Mouse (Mus musculus) heart, embryonic 13.5 days (tissue): Measurements from ENCODE around the gene Scgb1c1. TPM values are rescaled to one million over a fixed set of nuclear protein-coding genes. Genes with fewer than 3 reads are reported as not detected.
A peak's percentile ranks its signal among the peaks of the same experiment; 100 is the strongest.

Experiments
- ATAC-seq: fragments of 200-750 bp; cut with Nextera tagmentation; 2 replicates; pipeline ENCODE4 v1.8.0; 2017; ENCODE audit warnings: moderate TSS enrichment; ENCODE audit not compliant: insufficient number of reproducible peaks, low FRiP score, low TSS enrichment; ENCODE audit errors: extremely low read depth
- H3K27ac ChIP-seq: fragments of 300-500 bp; sonication (generic); replicated peaks from 2 replicates; pipeline ENCODE4 v1.5.1; 2015; ENCODE audit warnings: moderate library complexity, mild to moderate bottlenecking, inconsistent platforms
- H3K27me3 ChIP-seq: fragments of 300-500 bp; sonication (generic); replicated peaks from 2 replicates; pipeline ENCODE4 v1.6.1; 2015; ENCODE audit warnings: mild to moderate bottlenecking, inconsistent platforms
- H3K36me3 ChIP-seq: fragments of 300-500 bp; sonication (generic); 2 replicates; pipeline ENCODE4 v1.6.1; 2015; ENCODE audit warnings: mild to moderate bottlenecking, inconsistent platforms
- H3K4me1 ChIP-seq: fragments of 300-500 bp; sonication (generic); 2 replicates; pipeline ENCODE4 v1.6.1; 2015; ENCODE audit warnings: inconsistent platforms
- H3K4me2 ChIP-seq: fragments of 300-500 bp; sonication (generic); 2 replicates; pipeline ENCODE4 v1.6.1; 2015; ENCODE audit warnings: inconsistent platforms, mild to moderate bottlenecking, moderate library complexity
- H3K4me3 ChIP-seq: fragments of 300-500 bp; sonication (generic); 2 replicates; pipeline ENCODE4 v1.5.1; 2015; ENCODE audit warnings: moderate library complexity, mild to moderate bottlenecking, inconsistent platforms
- H3K9ac ChIP-seq: fragments of 300-500 bp; sonication (generic); 2 replicates; pipeline ENCODE4 v1.6.1; 2015; ENCODE audit warnings: inconsistent platforms, mild to moderate bottlenecking, moderate library complexity
- H3K9me3 ChIP-seq: fragments of 300-500 bp; sonication (generic); 2 replicates; pipeline ENCODE4 v1.6.1; 2016; ENCODE audit warnings: inconsistent platforms
- WGBS: fragments of 180-500 bp; shearing (Covaris S2); methylation state at CpG from one replicate; pipeline ENCODE4 v1.1.7; 2015; ENCODE audit warnings: mixed read lengths; 5-methylcytosine and 5-hydroxymethylcytosine counted together
- polyA plus RNA-seq: library from polyadenylated mRNA; unstranded; fragments of >200 nt; fragmentation: Nextera tagmentation; extraction: Ambion mirVana; gene quantifications from 2 replicates; pipeline ENCODE4 v1.2.1, GENCODE M21; 2015

Scgb1c1 gene
- not detected in 2 replicates for polyA plus RNA-seq

DNA sequence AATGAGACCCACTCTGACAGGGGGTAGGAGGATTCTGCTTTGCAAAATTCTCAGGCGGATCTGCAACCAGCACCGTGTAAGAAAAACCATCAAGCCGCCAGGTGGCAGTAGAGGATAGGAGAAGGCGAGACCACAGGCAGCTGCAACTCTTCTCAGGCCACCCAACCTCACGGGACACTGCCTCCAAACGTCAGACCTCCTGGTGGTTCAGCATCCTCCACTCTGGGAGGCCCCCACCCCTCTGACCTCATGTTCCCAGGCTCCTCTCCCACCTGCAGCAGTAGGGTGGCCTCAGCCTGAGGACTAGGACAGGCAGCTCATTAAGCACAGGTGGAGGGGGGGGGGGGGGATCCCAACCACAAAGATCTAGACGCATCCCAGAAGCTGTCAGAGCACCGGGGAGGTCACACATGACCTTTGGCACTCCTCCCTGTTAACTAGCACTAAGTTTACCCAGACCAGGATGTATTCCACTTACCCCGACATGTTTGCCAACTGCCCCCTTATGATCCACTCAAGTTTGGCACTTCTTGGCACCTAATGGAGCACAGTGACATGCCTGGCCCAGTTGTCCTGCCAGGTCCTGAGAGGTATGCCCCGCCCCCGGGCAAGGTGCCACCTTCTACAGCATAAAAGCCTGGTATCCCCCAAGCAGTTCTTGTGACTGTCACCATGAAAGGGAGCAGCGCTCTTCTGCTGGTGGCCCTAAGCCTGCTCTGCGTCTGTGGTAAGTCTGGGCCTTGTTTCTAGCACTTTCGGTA is at the start of gene Scgb1c1:
Gene Scgb1c1, plus strand, starts transcription at position 643 of the 761 bp plus-strand sequence.
- Histone ChIP-seq H3K4me2 (no peak within 1 kb of the TSS), H3K9me3 (no peaks in the 10 kb centered on the region), H3K4me3 (no peak within 1 kb of the TSS), H3K27me3 (peaks cover 70% of the 10 kb centered on the region), H3K36me3 (no peaks in the 10 kb centered on the region), H3K9ac (no peak within 1 kb of the TSS), H3K4me1 (peaks cover 10% of the 10 kb centered on the region; the same call in 1 of the 2 replicates), H3K27ac (no peak within 1 kb of the TSS)
- 25% methylated on average over 14 of the region's 14 CpGs for WGBS
- no peak; the same call in 1 of the 2 replicates for ATAC-seq

DNA sequence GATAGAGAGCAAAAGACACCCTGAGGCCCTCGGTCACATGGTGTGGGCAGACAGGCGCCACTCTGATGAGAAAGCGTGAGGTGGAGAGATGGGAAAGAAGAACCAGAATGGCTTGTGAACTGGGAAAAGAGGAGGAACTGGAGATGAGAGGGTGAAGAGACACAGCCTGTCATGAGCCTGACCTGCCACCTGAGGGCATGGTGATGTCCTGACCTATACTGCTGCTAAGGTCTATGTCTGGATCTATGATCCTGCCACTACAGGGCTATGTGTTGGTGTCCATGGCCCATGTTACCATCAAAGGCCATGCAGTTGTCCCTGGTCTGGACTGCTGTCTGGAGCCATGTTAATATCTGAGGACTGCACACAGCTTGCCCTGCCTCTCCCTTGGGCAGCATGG is 47.7 kb upstream of the Scgb1c1 start:
- no peak overlapping the region for H3K4me3 ChIP-seq
- H3K9ac ChIP-seq = no peak overlapping the region

DNA sequence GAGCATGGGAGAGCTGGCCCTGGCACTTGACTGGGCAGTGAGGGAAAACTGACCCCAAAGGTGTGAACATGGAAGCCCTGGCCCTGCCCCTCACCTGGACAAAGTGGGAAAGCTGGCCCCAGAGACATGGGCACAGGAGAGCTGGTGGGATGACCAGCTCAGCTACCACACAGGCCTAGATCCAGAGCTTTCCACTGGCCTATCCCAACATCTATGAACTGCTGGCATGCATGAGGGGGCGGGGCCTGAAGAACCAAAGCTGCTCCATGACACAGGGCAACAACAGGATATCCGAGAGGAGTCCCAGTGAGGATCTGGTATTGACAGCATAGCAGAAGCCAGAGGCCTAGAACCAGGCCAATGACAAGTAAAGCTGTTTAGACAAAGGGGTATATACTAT is 47.1 kb upstream of the Scgb1c1 start:
- Histone ChIP-seq H3K9ac (no peak overlapping the region), H3K36me3 (no peaks in the 10 kb centered on the region), H3K4me1 (no peaks in the 10 kb centered on the region), H3K4me2 (no peak overlapping the region), H3K9me3 (no peaks in the 10 kb centered on the region), H3K4me3 (no peak overlapping the region), H3K27ac (no peak overlapping the region), H3K27me3 (no peaks in the 10 kb centered on the region)
- ATAC-seq = no peak
- 54% methylated on average over 2 of the region's 2 CpGs for whole genome bisulfite sequencing

More for the DNA sequence above, 47.7 kb upstream of the Scgb1c1 start:
- 65% methylated on average over 3 of the region's 3 CpGs for WGBS
- no peaks in the 10 kb centered on the region for H3K9me3 ChIP-seq
- no peak overlapping the region for H3K4me2 ChIP-seq
- no peak for ATAC-seq
- H3K4me1 ChIP-seq = no peaks in the 10 kb centered on the region
- H3K36me3 ChIP-seq = no peaks in the 10 kb centered on the region
- H3K27ac ChIP-seq = no peak overlapping the region
- no peaks in the 10 kb centered on the region for H3K27me3 ChIP-seq

DNA sequence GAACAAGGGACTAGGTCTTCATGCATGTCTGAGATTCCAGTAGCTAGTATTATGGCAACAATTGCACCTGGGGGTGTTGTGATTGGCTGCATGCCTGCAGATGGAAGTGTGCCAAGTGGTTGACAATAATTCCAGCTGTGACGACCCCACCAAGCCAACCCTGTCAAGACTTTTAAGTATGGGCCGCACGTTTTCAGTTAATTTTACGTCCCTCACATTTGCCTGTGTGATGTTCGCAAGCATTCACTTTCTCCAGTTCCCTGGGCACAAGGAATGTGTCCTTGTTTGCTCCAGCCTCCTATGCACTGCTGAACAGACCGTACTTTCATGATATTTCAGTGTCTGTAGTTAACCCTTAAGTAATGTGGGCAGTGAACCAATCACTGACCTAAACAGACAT is 42.7 kb upstream of the Scgb1c1 start:
- Histone ChIP-seq H3K27ac (no peak overlapping the region), H3K4me2 (no peak overlapping the region), H3K9ac (no peak overlapping the region), H3K4me1 (no peaks in the 10 kb centered on the region), H3K36me3 (no peaks in the 10 kb centered on the region), H3K4me3 (no peak overlapping the region), H3K27me3 (no peaks in the 10 kb centered on the region), H3K9me3 (no peaks in the 10 kb centered on the region)
- 63% methylated on average over 6 of the region's 6 CpGs for WGBS
- no peak for ATAC-seq

DNA sequence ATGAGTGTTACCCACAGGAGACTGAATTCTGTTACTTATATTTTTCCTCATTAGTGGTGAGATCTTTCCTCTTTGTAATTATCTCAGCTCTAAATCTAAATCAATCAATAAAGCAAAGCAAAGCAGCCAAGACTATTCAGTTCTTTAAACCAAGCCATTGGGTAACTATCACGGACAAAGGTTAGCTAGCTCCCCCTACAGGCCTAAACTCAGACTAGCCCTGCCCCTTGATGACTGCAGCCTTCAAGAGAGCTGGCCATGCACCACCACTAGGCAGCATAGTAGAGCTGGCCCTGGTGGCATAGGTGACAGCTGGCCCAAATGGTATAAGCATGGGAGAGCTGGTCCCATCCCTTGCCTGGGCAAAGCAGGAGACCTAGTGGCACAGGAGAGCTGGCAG is 39.6 kb upstream of the Scgb1c1 start:
- H3K9me3 ChIP-seq = no peaks in the 10 kb centered on the region
- H3K9ac ChIP-seq = no peak overlapping the region
- no peaks in the 10 kb centered on the region for H3K4me1 ChIP-seq
- WGBS = 10% methylated on average over 1 of the region's 1 CpGs
- 0 out of 2 replicates have a peak, but pooled peaks cover 3% of the 10 kb centered on the region for H3K36me3 ChIP-seq
- H3K27ac ChIP-seq = no peak overlapping the region
- H3K4me3 ChIP-seq = no peak overlapping the region
- H3K4me2 ChIP-seq = no peak overlapping the region
- ATAC-seq = no peak
- no peaks in the 10 kb centered on the region for H3K27me3 ChIP-seq

DNA sequence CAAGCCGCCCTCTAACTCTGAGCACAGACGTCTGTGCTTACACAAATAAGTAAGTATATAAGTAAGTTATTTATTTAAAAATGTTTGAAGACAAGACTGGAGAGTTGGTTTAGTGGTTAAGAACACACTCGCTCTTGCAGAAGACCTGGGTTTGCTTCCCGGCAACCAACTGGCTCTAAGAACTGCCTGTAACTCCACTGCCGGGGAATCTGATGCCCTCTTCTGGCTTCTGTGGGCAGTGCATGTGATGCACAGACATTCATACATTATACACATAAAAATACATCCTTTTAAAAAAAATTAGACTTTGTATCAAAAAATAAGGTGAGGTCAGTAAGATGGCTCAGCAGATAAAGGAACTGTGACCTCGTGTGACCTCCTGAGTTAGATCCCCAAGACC is 34.9 kb upstream of the Scgb1c1 start:
- 80% methylated on average over 6 of the region's 6 CpGs for WGBS
- Histone ChIP-seq H3K4me1 (no peaks in the 10 kb centered on the region), H3K27ac (no peak overlapping the region), H3K36me3 (peaks cover 27% of the 10 kb centered on the region), H3K9ac (no peak overlapping the region), H3K4me2 (no peak overlapping the region), H3K4me3 (no peak overlapping the region), H3K27me3 (no peaks in the 10 kb centered on the region), H3K9me3 (no peaks in the 10 kb centered on the region)
- ATAC-seq = no peak

DNA sequence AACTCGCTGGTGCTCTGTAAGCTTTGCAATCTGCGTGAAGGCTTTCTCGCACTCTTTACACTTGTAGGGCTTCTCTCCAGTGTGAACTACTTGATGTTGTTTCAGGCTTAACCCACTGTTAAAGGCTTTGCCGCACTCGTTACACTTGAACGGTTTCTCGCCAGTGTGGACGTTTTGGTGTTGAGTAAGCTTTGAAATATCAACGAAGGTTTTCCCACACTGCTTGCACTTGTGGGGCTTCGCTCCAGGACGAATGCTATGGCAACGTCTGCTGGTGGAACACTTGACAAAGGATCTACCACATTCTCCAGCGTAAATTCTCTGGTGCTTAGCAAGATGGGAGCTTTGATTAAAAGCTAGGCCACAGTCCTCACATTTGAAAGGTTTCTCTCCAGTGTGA is 33.6 kb upstream of the Scgb1c1 start:
- no peak for ATAC-seq
- H3K9me3 ChIP-seq = no peaks in the 10 kb centered on the region
- H3K4me2 ChIP-seq = no peak overlapping the region
- no peaks in the 10 kb centered on the region for H3K27me3 ChIP-seq
- H3K27ac ChIP-seq = no peak overlapping the region
- WGBS = 84% methylated on average over 13 of the region's 13 CpGs
- no peak overlapping the region for H3K9ac ChIP-seq
- no peak overlapping the region for H3K4me3 ChIP-seq
- H3K36me3 ChIP-seq = peaks cover 27% of the 10 kb centered on the region
- H3K4me1 ChIP-seq = no peaks in the 10 kb centered on the region

DNA sequence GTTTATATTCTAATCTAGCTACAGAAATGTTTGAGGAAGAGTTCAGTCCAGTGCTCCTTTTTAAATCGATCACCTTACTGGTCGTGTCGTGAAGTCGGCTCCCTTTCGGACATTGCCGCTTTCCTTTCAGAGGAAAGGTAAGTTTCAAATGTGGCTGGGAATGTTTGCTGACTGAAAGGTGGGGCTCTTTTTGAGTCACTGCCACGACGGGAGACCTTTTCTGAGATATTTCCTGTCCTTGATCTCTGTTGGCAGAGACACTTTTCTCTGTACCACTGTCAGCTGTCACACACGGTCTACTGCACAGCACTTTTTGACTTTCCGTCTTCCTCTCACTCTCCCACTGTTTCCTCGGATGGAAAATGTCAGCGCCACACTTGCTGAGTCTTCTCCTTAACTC is 32.5 kb upstream of the Scgb1c1 start:
- no peak overlapping the region for H3K27ac ChIP-seq
- no peaks in the 10 kb centered on the region for H3K27me3 ChIP-seq
- ATAC-seq = no peak
- H3K36me3 ChIP-seq = peaks cover 27% of the 10 kb centered on the region
- no peak overlapping the region for H3K9ac ChIP-seq
- no peak overlapping the region for H3K4me3 ChIP-seq
- 83% methylated on average over 12 of the region's 12 CpGs for WGBS
- H3K4me2 ChIP-seq = no peak overlapping the region
- H3K4me1 ChIP-seq = no peaks in the 10 kb centered on the region
- H3K9me3 ChIP-seq = no peaks in the 10 kb centered on the region

DNA sequence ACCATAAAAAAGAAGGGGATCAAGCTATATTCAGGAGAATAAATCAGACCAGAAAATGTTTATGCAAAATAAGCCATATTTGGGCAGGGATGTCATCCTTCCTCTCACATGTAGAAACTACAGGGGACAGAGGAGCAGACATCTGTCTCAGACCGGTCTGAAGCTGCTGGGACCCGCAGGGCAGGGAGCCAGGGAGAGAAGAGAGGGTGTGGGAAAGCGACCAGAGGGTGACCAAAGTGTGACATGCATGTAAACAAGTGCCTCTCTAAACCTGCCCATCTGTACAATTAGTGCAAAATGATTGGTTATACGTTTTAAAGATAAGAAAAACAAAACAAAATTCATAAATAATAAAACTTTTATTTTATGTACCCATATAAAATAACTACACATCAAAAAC is 25.2 kb upstream of the Scgb1c1 start:
- Histone ChIP-seq H3K9ac (no peak overlapping the region), H3K27ac (no peak overlapping the region), H3K4me1 (no peaks in the 10 kb centered on the region), H3K27me3 (peaks cover 9% of the 10 kb centered on the region; the same call in 1 of the 2 replicates), H3K36me3 (no peaks in the 10 kb centered on the region), H3K4me2 (no peak overlapping the region), H3K9me3 (no peaks in the 10 kb centered on the region), H3K4me3 (no peak overlapping the region)
- ATAC-seq = no peak
- 60% methylated on average over 4 of the region's 4 CpGs for WGBS

DNA sequence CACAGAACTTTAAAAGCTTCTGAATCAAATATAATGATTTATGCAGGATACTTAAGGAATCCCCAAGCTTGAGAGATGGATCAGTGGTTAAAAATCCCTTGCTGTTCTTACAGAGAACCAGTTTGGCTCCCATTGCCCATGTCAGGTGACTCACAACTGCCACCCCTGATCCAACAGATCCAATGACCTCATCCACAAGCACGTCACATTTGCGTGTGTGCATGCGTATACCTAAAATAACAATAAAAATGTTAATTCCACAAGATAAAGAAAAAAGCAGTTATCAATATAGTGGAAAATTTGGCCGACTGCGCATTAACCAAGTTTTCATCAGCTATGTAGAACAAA is 24.1 kb upstream of the Scgb1c1 start:
- H3K9me3 ChIP-seq = no peaks in the 10 kb centered on the region
- H3K36me3 ChIP-seq = no peaks in the 10 kb centered on the region
- peak overlapping the region; percentile 83 for H3K4me2 ChIP-seq
- ATAC-seq = no peak
- H3K4me3 ChIP-seq = peak overlapping the region; percentile 61
- H3K27ac ChIP-seq = no peak overlapping the region
- H3K27me3 ChIP-seq = peaks cover 20% of the 10 kb centered on the region
- 48% methylated on average over 5 of the region's 5 CpGs for WGBS
- 0 out of 2 replicates have a peak overlapping the region, but pooled peaks have one; percentile 74 for H3K9ac ChIP-seq
- H3K4me1 ChIP-seq = no peaks in the 10 kb centered on the region

DNA sequence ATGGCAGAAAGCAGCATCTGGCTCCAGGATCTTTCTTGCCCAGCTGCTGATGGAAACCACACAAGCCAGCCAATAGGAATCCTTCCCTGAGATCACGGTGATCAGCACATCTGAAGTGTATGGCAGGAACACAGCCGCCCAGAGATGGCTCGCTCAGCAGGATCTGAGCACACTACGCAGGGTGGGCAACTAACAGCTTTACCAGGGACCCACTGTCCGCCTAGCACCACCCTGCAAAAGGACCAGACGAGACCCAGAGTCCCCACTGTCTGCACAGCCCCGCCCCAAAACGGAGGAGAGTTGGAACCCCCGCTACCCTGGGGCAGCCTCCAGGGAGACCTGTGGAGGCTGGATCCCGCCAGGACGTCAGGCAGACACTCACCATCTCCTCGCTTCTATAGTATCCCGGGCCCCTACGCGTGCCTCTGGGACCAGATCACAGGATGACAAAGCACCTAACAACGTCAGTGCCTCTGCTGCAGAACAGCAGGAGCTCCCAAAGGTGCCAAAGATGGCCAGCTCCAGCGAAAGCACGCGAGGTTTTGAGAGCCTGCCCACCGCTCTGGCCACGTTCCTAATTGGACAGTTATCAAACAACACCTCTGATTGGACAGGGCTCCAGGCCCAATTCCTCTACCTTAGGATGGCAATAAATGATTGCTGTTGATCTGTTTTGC is 23.6 kb upstream of the Scgb1c1 start, which contains the start of gene Zfp941:
Gene Zfp941, minus strand, starts transcription at position 526 of the 677 bp plus-strand sequence.
- Histone ChIP-seq H3K9me3 (no peaks in the 10 kb centered on the region), H3K4me3 (peak within 1 kb of the TSS; percentile 61), H3K4me2 (peak within 1 kb of the TSS; percentile 83), H3K27me3 (peaks cover 25% of the 10 kb centered on the region), H3K9ac (peak within 1 kb of the TSS; percentile 74), H3K36me3 (no peaks in the 10 kb centered on the region), H3K27ac (no peak within 1 kb of the TSS), H3K4me1 (no peaks in the 10 kb centered on the region)
- 2% methylated on average over 21 of the region's 21 CpGs for WGBS
- no peak for ATAC-seq
